Mouse (Mus musculus): ENCODE data around the gene Tnr.

Gene Tnr

DNA sequence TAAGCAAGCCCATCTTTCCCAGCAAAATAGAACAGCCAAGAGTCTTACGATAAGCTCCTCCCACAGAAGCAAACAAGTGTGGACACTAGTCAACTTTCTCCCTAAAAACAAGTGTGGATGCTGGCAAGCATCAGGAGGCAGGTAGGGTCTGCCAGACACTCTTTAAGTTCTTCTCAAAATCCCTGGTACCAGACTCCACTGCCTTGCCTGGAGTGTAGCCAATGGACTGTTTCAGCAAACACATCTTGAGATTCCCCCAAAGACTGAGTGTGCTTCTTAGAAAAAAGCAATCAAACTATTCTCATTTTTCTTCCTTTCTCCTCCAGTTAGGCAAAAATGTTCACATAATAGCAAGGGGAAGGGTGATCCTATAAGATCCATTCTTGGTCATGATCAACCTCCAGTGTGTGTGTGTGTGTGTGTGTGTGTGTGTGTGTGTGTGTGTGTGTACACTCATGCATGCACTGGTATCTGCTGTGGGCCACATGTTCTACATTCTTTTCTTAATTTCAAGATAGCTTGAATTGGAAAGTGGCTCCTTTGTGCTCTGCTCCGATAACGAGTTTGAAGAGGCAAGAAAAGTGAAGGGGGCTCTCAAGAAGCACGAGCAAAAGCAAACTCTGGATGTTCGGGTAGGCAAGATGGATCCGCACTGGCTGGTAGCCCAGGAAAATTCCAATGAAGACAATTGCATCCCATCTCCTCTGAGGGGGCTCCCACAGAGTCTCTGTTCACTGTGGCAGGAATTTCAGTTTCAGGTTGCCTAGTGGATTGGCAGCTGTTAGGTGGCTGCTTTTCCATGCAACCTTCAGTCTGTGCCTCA, 346.3 kb downstream of the Tnr start:
- no peak for DNase-seq (ENCODE audit: low read depth, low spot score)

DNA sequence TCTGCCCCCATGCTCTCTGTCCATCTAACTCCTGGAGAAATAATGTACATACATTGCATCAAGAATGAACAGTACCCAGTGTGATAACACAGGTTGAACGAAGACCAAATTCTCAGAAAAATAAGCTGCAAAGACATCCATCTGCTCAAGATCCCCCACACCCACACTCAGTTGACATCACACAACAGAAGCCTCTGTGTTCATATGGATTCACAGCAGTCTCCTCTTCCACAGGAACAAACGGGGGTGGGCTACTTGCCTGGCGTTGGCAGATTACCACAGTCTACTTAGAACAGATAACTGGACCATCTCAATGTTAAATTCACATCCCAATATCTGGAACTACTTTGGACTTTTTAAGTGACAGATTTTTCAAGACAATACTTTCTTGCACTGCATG, 349.3 kb downstream of the Tnr start:
- DNase-seq (ENCODE audit: low read depth, low spot score) = no peak

DNA sequence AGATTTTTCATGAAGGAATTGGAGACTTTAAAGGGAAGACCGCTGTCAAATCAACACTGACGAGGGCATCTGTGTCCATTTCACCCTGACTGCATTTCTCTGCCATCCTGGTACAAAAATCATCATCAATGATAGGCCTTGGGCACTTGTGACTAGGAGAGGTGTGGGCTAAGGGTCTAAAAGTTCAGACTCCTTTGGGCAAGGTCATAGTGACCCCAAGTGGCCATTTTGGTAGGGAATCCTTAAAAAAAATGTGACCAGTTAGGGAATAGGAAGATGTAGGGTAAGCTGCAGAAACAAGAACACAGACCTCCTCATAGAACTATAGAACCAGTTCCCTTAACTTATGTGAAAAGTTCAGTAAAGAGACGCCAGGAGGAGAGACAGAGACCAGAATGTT, 355.1 kb downstream of the Tnr start:
- no peak for DNase-seq (ENCODE audit: low read depth, low spot score)

DNA sequence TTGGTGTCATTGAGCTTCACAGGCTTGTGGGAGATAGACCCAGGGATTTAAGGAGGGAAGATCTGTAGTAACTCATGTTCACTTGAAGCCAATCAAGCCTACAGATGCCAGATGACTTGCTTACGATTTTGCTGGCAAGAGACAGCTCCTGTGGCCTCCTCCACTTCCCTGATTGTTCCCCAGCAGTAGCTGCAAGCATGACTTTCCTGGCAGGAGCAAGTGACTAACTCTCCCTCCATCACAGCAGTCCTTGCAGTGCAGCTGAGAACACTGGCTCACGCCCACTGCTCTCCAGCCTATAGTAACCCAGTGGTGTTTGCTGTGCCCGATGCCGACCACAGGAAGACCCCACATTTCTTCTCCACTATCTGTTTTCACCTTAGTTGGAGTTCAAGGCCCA, 356.3 kb downstream of the Tnr start:
- DNase-seq (ENCODE audit: low read depth, low spot score) = no peak

DNA sequence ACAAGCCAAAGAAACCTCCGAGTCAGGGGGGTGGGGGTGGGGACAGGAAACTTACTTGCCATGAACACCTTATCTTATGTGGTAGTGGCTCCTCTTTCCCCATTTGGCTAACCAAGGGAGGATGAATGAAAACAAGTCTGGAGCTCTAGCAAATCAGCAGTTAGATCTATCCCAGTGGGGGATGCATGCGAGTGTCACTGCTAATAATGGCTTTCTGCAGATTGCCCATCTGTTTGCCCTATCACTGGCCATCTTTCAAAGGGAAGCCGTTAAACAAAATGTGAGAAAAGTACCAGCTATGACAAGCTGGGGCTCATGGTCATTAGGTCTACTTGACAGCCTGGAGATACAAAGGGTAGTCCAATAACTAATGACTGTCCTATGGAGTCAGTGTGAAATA, 361.9 kb downstream of the Tnr start:
- no peak for DNase-seq (ENCODE audit: low read depth, low spot score)

DNA sequence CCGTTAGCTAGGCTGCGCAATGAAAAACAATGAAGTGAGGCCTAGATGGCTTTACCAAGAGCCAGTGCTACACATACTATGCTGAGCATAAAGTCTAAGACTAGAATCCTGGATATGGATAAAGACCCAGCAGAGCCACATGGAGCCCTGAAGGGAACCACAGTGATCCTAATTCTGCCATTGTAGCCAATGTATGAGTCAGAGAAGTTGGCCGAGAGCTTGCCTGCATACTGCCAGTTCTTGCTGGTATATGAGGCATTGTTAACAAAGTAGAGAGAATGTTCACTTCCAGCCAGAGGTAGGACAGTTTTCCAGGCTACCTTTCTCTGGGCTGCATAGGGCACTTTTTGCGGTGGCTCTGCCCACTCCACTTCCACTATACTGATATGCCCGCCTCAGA, 365.0 kb downstream of the Tnr start:
- DNase-seq (ENCODE audit: low read depth, low spot score) = no peak

DNA sequence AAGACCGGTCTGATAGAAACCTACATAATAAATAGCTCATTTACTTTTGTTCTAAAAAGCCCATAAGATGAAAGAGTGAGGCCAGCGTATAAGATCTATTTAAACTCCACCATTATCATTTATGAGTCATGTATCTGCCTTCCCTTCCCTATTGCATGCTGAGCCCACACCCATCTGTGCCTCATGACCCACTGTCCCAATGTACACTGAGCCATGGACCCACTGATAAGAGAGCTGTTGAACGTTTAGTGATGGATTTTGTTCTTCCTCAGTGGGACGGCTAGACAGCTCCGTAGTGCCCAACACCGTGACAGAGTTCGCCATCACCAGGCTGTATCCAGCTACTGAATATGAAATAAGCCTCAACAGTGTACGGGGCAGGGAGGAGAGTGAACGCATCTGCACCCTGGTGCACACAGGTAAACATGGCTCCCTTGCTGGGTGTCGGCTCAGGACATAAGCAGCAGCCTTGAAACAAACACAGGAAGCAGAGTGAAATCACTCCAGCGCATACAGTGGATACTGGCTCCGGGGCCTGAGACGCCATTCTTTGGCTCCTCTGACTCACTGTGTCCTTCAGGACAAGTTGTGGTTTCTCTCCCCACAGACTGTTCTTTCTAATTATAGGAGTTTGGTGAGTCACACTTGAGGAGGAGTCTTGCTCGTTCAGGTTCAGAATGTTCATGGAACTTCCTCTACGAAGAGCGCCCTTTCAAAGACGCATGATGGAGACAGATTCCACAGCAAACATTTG, 365.6 kb downstream of the Tnr start:
- no peak for DNase-seq (ENCODE audit: low read depth, low spot score)

DNA sequence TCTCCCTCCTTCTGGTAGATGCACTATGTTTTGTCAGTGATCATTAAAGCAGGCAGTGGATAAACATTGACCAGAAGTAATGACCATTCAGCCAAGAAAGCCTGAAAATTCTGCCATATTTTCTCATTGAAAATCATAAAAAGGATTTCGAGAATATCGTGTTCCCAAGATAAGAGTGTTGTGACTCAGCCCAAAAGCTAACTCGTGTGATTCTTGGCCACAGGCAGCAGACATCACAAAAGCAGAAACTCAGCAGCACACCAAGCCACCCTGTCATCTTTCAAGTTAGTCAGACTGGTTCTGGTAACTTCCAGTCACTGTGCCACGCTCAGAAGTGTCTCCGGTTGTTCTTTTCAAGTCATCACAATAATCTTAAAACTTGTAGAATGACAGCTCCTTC, 367.0 kb downstream of the Tnr start:
- no peak for DNase-seq (ENCODE audit: low read depth, low spot score)

DNA sequence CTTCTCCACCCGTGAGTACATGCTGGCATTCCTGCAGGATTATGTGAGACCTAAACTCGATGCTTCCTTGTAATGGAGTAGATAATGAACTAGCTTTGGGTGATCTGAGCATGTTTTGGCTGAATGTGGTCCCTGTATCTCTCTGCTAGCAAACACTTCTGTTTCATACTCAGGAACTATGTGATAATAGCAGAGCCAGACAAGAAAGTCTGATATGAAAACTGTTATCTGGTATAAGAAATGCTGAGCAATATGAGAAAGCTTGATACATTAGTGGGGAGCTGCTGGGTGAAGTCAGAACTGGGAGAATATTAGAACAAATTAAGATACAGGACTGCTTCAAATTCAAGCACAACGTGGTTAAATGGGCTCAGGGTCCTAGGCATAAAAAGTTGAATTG, 371.5 kb downstream of the Tnr start:
- no peak for DNase-seq (ENCODE audit: low read depth, low spot score)

DNA sequence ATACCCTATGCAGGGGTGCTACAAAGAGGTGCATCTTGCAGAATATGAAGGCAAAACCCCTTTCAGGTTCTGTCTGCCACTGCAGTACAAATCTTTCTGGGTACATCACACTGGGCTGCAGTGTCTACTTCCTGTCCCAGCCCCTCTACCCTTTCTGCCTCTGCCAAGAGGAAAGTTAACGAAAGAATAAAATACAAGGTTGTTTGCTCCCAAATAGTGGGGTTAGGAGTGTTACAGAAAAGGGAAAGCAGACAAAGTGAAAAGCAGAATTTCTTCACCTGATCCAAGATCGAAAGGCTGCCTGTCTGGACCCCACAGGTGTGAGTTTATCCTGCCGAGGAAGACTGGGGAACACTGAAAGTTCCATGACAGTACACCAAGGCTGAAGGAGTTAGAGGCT, 376.4 kb downstream of the Tnr start:
- DNase-seq (ENCODE audit: low read depth, low spot score) = no peak

DNA sequence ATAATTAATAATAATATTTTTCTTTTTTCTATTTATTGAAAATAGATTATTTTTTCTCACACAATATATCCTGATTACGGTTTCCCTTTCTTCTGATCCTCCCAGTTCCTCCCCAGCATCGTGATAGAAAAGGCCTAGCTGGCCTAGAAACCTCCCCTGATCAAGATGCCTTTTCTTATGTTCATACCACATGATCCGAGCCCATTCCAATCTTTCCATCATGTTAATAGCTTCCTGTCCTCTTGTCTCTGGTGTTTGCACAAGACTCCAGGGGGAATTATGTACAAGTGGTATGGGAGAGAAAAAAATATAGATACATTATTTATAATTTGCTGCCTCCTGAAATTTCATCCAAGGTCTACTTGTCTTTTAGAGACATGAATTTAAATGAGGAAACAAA, 377.1 kb downstream of the Tnr start:
- no peak for DNase-seq (ENCODE audit: low read depth, low spot score)

DNA sequence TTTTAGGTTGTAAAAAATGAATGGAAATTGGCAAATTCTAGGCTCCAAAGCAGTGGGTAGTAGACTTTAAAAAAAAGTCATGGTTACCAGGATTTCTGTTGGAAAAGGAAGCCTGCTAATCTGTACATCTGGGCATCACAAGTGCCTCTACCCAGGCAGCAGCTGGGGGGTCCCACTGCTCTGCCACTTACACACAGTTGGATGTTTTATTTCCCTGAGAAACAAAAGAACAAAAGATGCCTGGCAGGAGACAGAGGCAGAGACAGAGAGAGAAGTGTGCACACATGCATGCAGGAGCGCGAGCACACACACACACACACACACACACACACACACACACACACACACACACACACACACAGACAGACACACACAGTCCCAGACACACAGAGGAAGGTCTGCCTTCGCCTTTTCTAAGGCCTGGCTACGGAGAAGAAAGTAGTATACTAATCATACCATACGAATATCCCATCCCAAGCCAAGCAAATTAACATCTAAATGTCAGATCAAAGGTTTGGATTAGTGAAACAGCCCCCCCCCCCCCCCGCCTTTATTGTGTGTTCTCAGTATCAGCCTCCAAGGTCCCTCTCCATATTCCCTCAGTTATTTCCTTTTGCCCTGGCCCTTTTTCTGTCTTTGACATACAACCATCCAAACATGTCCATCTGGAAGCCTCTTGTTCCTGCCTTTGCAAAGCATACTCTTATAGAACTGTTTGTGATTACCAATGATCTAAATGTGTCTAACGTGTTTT, 378.0 kb downstream of the Tnr start:
- DNase-seq (ENCODE audit: low read depth, low spot score) = no peak

DNA sequence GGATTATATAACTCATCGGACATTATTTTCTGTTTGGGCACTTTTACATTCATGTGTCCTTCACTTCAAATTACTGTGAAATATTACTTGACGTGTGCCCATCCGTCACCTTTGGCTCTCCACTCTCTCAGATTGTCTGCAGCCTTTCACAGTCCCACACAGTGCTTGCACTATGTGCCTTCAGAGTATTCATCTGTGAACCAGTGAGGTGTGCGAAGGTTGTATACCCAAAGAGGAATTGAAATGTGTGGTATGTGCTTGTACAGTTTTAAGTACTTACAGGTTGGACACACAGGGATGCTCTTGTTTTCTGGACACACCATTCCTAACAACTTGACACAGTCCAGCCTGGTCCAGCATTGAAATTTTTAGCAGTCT, 378.5 kb downstream of the Tnr start:
- no peak for DNase-seq (ENCODE audit: low read depth, low spot score)

DNA sequence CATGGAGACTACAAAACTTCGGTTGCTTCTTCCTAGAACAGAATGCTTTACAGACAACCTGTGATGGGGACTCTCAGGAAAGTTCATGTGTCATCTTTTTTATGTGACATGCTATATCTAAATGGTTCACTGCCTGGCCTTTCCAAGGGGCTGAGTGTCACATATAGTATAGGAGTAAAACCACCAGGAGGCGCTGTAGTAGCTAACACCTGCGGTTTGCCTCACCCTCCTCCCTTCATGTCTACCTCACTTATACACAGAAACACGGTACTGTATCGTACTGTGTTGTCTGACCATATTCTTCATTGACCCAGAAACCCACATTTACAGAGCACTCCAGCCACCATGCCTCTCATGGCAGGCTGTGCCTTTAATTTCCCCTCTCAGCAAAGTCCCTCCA, 387.4 kb downstream of the Tnr start:
- DNase-seq (ENCODE audit: low read depth, low spot score) = no peak

DNA sequence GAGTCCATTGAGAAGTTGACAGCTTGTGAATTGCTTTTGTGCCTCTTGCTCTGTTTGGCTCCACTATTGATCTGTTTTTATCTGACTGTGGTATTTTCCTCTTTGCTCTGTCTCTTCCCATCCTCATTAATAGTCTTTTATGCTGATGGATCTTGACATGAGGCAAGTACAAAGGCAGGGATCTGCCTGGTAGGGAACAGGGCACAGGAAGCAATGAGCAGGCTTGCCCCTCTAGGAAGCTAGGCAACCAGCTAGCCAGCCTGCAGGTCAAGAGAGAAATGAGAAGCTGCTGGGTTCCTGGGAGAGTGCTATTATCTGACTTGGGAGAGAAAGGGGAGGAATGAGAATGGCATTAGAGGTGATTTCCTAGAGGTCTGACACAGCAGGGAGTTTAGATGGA, 391.2 kb downstream of the Tnr start:
- DNase-seq (ENCODE audit: low read depth, low spot score) = no peak

DNA sequence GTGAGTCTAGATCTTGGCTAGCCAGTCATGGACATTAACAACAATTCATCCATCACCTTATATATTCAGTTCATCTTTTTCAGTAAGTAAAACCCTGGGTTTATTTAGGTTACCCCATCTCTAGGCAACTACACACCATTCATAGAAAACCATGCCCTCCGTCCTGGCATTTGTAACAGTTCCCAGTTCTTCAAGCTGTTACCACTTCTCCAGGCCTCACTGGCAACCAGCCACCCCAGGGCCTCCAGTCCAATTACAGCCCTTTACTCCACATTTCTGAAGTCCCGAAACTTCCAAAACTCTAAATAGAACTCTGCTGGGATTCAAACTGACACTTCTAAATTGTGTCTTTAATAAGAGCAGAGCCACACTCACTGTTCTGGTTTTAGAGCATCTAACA, 397.0 kb downstream of the Tnr start:
- DNase-seq (ENCODE audit: low read depth, low spot score) = no peak

DNA sequence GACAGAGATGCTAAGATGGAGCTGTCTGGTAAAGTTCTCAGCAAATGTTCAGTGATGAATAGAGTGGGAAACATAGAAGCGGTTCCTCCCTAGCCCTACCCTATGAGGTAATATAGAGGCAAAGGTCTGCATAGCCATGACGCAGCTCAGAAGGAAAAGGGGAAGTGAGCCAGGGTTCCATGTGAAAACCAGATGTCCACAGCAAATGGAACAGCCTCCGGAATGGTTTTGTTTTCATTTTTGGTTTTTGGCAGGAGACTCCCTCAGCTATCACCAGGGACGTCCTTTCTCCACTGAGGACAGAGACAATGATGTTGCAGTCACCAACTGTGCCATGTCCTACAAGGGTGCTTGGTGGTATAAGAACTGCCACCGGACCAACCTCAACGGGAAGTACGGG, 399.4 kb downstream of the Tnr start:
- DNase-seq (ENCODE audit: low read depth, low spot score) = peak; percentile 68

DNA sequence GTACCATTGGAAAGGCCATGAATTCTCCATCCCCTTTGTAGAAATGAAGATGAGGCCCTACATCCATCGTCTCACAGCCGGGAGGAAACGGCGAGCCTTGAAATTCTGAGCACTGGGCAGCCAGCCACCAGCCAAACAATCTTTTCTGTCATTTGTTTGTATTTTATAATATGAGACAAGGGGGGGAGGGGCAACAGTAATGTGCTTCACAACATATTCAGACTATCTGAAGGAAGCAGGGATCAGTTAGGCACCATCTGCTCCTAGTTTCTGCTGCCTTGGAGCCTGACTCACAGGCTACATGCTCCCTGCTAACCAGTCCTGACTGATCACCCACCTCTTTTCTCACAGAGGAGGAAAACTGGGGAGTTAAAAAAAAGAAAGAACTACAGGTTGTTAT, 400.5 kb downstream of the Tnr start:
- no peak for DNase-seq (ENCODE audit: low read depth, low spot score)

DNA sequence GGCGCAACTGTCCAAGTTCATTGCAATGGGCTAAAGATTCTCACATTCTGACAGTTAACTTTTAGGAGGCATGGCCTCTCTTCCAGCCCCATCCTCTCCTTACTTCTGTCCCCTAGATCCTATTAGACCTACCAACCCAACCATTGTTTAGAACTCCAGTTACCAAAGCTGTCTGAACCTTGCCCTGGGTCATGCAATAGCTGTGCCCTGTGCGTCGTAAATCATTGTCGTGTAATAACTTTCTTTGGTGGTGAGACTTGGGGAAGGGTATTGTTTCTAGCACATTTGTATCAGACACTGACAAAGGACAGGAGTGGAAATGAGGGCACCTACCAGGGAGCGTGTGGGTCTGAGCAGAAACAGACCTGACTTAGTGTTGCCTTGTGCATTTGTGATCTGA, 401.1 kb downstream of the Tnr start:
- DNase-seq (ENCODE audit: low read depth, low spot score) = no peak

DNA sequence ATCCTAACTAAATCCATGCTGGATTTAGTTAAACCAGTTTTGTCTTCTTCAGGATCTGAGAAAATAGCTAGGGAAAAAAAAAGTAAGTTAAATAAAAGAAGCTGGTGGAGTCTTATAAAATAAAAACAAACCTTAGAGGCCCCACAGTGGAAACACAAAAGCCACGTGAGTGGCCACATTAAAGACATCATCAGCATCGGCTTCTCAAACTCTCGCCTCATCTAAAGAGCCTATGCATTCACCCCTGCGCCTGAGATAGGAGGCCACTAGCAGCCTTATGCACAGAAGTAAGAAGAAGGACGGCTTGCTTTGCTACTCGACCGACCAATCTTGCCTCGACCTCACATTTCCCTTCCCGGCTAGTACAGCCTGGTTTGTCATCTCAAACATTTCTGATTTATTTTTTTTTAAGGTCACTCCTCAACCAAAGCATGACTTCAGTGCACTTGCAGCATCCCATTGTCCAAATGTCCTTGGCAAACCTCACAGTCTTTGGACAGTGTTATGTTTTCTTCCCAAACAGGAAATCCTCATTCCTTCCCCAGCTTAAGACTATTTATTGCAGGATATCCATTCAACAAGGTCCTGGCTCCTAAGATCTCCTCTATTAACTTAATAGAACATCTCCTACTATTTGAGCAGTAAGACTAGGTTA, 405.2 kb downstream of the Tnr start:
- DNase-seq (ENCODE audit: low read depth, low spot score) = peak; percentile 61

DNA sequence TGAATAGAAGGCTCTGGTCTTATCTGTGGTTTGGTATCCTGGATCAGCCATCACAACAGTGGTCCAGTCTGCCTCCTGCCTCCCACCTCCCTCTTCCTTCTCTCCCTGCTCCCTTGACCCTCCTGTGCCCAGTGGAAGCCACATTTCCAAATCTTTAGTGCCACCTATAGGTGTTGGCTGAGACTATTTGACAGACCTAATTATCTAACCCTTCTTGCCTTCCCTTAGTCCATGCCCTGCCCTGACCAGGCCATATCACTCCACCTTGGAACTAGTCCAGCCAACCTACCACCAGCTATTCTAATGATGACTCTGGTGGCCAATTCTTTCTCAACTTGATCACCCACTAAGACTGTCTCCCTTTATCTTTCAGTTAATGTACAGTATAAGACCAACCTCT, 408.5 kb downstream of the Tnr start:
- DNase-seq (ENCODE audit: low read depth, low spot score) = no peak

DNA sequence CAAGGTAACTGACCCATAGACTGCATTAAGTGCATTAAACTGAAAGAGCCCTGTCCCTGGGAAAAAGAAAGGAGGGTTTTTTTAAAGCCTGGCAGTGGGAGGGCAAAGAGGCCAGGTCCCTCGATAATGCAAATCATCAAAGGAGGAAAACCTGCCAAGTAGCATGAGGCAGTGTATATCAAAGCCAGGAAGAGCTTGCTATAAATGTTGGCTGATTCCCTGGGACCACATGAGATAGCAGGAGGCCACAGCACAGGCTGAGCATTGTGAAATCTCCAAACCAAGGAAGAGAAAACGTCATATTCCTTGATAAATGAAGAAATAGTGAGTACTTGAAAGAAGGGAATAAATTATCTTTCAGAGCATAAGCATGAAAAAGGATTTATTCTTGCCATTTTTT, 409.0 kb downstream of the Tnr start:
- no peak for DNase-seq (ENCODE audit: low read depth, low spot score)
